Mouse (Mus musculus): ENCODE measurements around the gene Ccdc28b. TPM values are rescaled to one million over a fixed set of nuclear protein-coding genes. Genes with fewer than 3 reads are reported as not detected.

The Ccdc28b gene
- total and polyA plus RNA-seq, 3 experiments: 10.8 to 16.8 (median 11.3) TPM

DNA sequence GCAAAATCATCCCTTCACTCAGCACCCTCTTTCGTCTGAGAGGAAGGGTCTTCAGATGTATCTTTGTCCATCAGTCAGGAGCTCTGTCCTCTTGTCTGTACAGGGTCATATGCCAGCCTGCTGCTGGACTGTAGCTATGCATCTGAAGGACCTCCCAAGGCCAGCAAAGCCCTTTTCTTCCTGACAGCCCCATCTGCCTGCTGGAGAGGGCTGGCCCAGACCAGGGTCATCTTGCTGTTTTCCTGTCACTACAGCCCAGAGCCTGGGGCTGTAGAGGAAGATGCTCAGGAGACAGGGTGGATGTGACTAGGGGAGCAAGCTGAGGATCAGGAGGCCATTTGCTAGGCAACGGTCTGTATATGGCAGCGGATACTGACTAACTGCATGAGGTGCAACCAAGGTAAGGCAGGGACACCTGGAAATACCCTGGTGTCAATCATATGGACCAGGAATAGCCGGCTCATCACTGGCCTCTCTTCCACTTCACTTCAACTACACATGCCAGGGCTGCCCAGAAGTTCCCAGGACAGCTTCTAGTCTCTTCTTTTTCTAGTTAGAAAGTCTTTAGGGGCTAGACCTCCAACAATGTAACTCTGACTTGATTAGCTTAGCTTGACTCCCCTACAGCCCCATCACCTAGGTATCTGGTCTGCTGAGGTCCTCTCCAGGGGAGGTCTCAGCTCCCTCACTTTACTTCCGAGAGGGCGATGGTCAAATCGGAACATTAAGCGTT, 778 bp downstream of the Ccdc28b start:
- H3K9ac ChIP-seq (ENCODE audit: low read depth, low read length): peak overlapping the region; percentile 71
- peak overlapping the region; percentile 84 for H3K4me3 ChIP-seq
- no peak for DNase-seq
- TF ChIP-seq CTCF (IDR thresholded peaks at IDR 0.05) (no peak), POLR2A (IDR thresholded peaks at IDR 0.05; ENCODE audit: insufficient read depth, low read depth, low read length) (0 out of 2 replicates have a peak, but pooled peaks have one; percentile 13), EP300 (IDR thresholded peaks at IDR 0.05; ENCODE audit: insufficient read depth, low read depth, low read length) (no peak)
- H3K27me3 ChIP-seq (ENCODE audit: control insufficient read depth, insufficient read depth, low read length): no peaks in the 10 kb centered on the region
- H3K36me3 ChIP-seq (ENCODE audit: control insufficient read depth, insufficient read depth, low read length): peaks cover 3% of the 10 kb centered on the region; the same call in 1 of the 2 replicates
- 13% methylated on average over 8 of the region's 8 CpGs for WGBS
- intact Hi-C loops (cut with DNase I): loop anchor here (5.0 kb wide), 1 partner anchor 199 kb away; no protein-coding TSS in a partner anchor
- peaks cover 27% of the 10 kb centered on the region for H3K4me1 ChIP-seq (ENCODE audit: control insufficient read depth, insufficient read depth, low read length)
- peak overlapping the region; percentile 92 for H3K27ac ChIP-seq
- no peaks in the 10 kb centered on the region; the same call in 1 of the 2 replicates for H3K79me2 ChIP-seq (replicated peaks; ENCODE audit: control insufficient read depth, insufficient read depth, low read length)

GRCm38 (mm10) chr4:129622120-129622802, 1.5 kb downstream of the Ccdc28b start:
- H3K4me3 ChIP-seq: peak overlapping the region; percentile 84
- H3K36me3 ChIP-seq (ENCODE audit: control insufficient read depth, insufficient read depth, low read length): peaks cover 3% of the 10 kb centered on the region; the same call in 1 of the 2 replicates
- H3K27ac ChIP-seq: peak overlapping the region; percentile 92
- no peak for DNase-seq
- TF ChIP-seq CTCF (IDR thresholded peaks at IDR 0.05) (no peak), POLR2A (IDR thresholded peaks at IDR 0.05; ENCODE audit: insufficient read depth, low read depth, low read length) (no peak), EP300 (IDR thresholded peaks at IDR 0.05; ENCODE audit: insufficient read depth, low read depth, low read length) (no peak)
- peaks cover 28% of the 10 kb centered on the region for H3K4me1 ChIP-seq (ENCODE audit: control insufficient read depth, insufficient read depth, low read length)
- H3K79me2 ChIP-seq (replicated peaks; ENCODE audit: control insufficient read depth, insufficient read depth, low read length): no peaks in the 10 kb centered on the region; the same call in 1 of the 2 replicates
- peak overlapping the region; percentile 71 for H3K9ac ChIP-seq (ENCODE audit: low read depth, low read length)
- WGBS: 65% methylated on average over 11 of the region's 11 CpGs
- H3K27me3 ChIP-seq (ENCODE audit: control insufficient read depth, insufficient read depth, low read length): no peaks in the 10 kb centered on the region
- intact Hi-C loops (cut with DNase I): loop anchor here (5.0 kb wide), 1 partner anchor 200 kb away; no protein-coding TSS in a partner anchor

- Histone ChIP-seq H3K79me2 (replicated peaks; ENCODE audit: control insufficient read depth, insufficient read depth, low read length) (no peaks in the 10 kb centered on the region; the same call in 1 of the 2 replicates), H3K27ac (peak overlapping the region; percentile 92), H3K9ac (ENCODE audit: low read depth, low read length) (peak overlapping the region; percentile 53), H3K4me1 (ENCODE audit: control insufficient read depth, insufficient read depth, low read length) (peaks cover 28% of the 10 kb centered on the region), H3K27me3 (ENCODE audit: control insufficient read depth, insufficient read depth, low read length) (no peaks in the 10 kb centered on the region), H3K4me3 (peak overlapping the region; percentile 27), H3K36me3 (ENCODE audit: control insufficient read depth, insufficient read depth, low read length) (peaks cover 3% of the 10 kb centered on the region; the same call in 1 of the 2 replicates)
- intact Hi-C loops (cut with DNase I): loop anchor here (5.0 kb wide), 1 partner anchor 201 kb away; no protein-coding TSS in a partner anchor
- peak; percentile 50 to 76 for DNase-seq
- 43% methylated on average over 8 of the region's 8 CpGs for WGBS
- TF ChIP-seq POLR2A (IDR thresholded peaks at IDR 0.05; ENCODE audit: insufficient read depth, low read depth, low read length): peak; percentile 93
- TF ChIP-seq CTCF (IDR thresholded peaks at IDR 0.05): no peak
- peak; percentile 80 for TF ChIP-seq EP300 (IDR thresholded peaks at IDR 0.05; ENCODE audit: insufficient read depth, low read depth, low read length)
Observed at GRCm38 (mm10) chr4:129621283-129621841, 2.4 kb downstream of the Ccdc28b start.

DNA sequence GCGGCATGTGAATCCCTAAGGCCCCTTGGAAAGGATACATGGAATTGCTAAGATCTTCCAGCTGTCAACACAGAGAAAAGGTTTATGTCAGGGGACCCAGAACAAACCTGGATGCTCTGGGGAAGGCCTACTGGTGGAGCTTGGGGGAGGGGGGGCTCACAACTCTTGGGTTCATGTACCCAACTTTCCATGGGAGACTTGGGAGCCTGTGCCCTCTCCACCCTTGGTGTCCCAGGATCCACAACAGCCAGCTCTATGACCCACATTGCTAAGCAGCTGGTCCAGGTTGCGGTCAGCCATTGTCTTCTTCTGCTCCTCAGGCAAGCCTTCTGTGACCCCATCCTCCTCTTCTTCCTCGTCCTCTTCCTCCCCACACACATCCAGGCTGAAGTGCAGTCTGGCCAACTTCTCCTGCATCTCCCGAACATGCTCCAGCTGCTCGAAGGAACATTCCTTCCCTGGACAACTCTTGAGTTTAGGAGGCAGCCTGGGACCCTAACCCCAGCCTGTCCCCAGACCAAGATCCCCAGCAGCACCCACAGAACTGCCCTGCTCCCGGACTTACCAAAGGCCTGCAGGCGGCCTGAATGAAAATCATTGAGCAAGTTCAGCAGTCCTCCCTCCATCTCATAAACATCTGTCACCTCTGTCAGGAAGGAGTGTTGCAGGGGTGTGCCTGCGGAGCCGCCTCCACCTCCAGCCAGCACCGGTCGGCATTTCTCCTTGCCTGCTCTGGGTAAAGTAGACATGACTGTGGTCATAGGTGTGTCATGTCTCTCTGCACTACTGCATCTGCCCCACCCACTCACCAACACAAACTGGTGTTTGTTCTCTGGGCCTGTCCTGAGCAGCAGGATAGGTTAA, 3.1 kb downstream of the Ccdc28b start:
- Histone ChIP-seq H3K27me3 (ENCODE audit: control insufficient read depth, insufficient read depth, low read length) (no peaks in the 10 kb centered on the region), H3K4me1 (ENCODE audit: control insufficient read depth, insufficient read depth, low read length) (peaks cover 28% of the 10 kb centered on the region), H3K79me2 (replicated peaks; ENCODE audit: control insufficient read depth, insufficient read depth, low read length) (no peaks in the 10 kb centered on the region; the same call in 1 of the 2 replicates), H3K36me3 (ENCODE audit: control insufficient read depth, insufficient read depth, low read length) (peaks cover 3% of the 10 kb centered on the region; the same call in 1 of the 2 replicates), H3K27ac (peak overlapping the region; percentile 92), H3K4me3 (peak overlapping the region; percentile 25), H3K9ac (ENCODE audit: low read depth, low read length) (peak overlapping the region; percentile 53)
- DNase-seq: no peak
- no peak for TF ChIP-seq POLR2A (IDR thresholded peaks at IDR 0.05; ENCODE audit: insufficient read depth, low read depth, low read length)
- TF ChIP-seq EP300 (IDR thresholded peaks at IDR 0.05; ENCODE audit: insufficient read depth, low read depth, low read length): no peak
- TF ChIP-seq CTCF (IDR thresholded peaks at IDR 0.05): no peak
- intact Hi-C loops (cut with DNase I): loop anchor here (5.0 kb wide), 1 partner anchor 202 kb away; no protein-coding TSS in a partner anchor
- WGBS: 54% methylated on average over 11 of the region's 11 CpGs

Measured in heart, adult 2 months (tissue).